Mouse (Mus musculus) limb, embryonic 14.5 days (tissue): ENCODE measurements around the gene Anks1. TPM values are rescaled to one million over a fixed set of nuclear protein-coding genes. Genes with fewer than 3 reads are reported as not detected.
A peak's percentile ranks its signal among the peaks of the same experiment; 100 is the strongest.

Source experiments
- ATAC-seq: fragments of 200-750 bp; cut with Nextera tagmentation; 2 replicates; pipeline ENCODE4 v1.8.0; 2017; ENCODE audit warnings: low read depth, moderate number of reproducible peaks, moderate TSS enrichment; ENCODE audit not compliant: low FRiP score
- DNase-seq: peaks from one replicate; pipeline ENCODE4 v3.0.0-alpha.2; 2015; ENCODE audit warnings: low spot score
- H3K27ac ChIP-seq: fragments of 300-500 bp; sonication (generic); replicated peaks from 2 replicates; pipeline ENCODE4 v1.5.1; 2014; ENCODE audit warnings: low read depth, mild to moderate bottlenecking, low read length, moderate library complexity, mixed read lengths
- H3K27me3 ChIP-seq: fragments of 300-500 bp; sonication (generic); 2 replicates; pipeline ENCODE4 v1.6.1; 2014; ENCODE audit warnings: low read length, mixed read lengths; ENCODE audit not compliant: control insufficient read depth, insufficient read depth
- H3K36me3 ChIP-seq: fragments of 300-500 bp; sonication (generic); 2 replicates; pipeline ENCODE4 v1.6.1; 2014; ENCODE audit warnings: mild to moderate bottlenecking, low read length, moderate library complexity, mixed read lengths; ENCODE audit not compliant: control insufficient read depth, insufficient read depth
- H3K4me1 ChIP-seq: fragments of 300-500 bp; sonication (generic); 2 replicates; pipeline ENCODE4 v1.6.1; 2014; ENCODE audit warnings: antibody characterized with exemption, low read length, mixed read lengths; ENCODE audit not compliant: control insufficient read depth, insufficient read depth
- H3K4me2 ChIP-seq: fragments of 300-500 bp; sonication (generic); replicated peaks from 2 replicates; pipeline ENCODE4 v1.6.1; 2014; ENCODE audit warnings: low read depth, mild to moderate bottlenecking, low read length, moderate library complexity; ENCODE audit not compliant: severe bottlenecking
- H3K4me3 ChIP-seq: fragments of 300-500 bp; sonication (generic); replicated peaks from 2 replicates; pipeline ENCODE4 v1.5.1; 2014; ENCODE audit warnings: low read length
- H3K9ac ChIP-seq: fragments of 300-500 bp; sonication (generic); 2 replicates; pipeline ENCODE4 v1.6.1; 2014; ENCODE audit warnings: mild to moderate bottlenecking, low read depth, low read length, moderate library complexity; ENCODE audit not compliant: severe bottlenecking
- H3K9me3 ChIP-seq: fragments of 300-500 bp; sonication (generic); 2 replicates; pipeline ENCODE4 v1.6.1; 2016; ENCODE audit warnings: low read length; ENCODE audit not compliant: control insufficient read depth
- POLR2A ChIP-seq: fragments of 200-500 bp; IDR thresholded peaks from 2 replicates; pipeline ENCODE4 v1.8.0; 2012; ENCODE audit warnings: inconsistent platforms, mild to moderate bottlenecking, moderate library complexity, borderline replicate concordance; ENCODE audit not compliant: insufficient read depth, insufficient read length; ENCODE audit errors: extremely low read depth
- WGBS: fragments of 180-500 bp; shearing (Covaris S2); extraction: QIAGEN DNeasy Blood & Tissue Kit; methylation state at CpG from one replicate; pipeline ENCODE4 v1.1.7; 2014; 5-methylcytosine and 5-hydroxymethylcytosine counted together
- polyA plus RNA-seq, 2 experiments: library from polyadenylated mRNA; depleted of rRNA in 1 of 2; stranded (reverse) in 1 of 2; unstranded in 1 of 2; fragments of >200 nt; fragmentation: Nextera tagmentation in 1 of 2; extraction: Ambion mirVana in 1 of 2; gene quantifications; 2 replicates each; pipeline versions ENCODE4 v1.2.1 to v1.2.3; 2012 to 2014

Gene Anks1
- polyA plus RNA-seq, 2 experiments = 14.6 to 40.6 TPM

- Histone ChIP-seq H3K4me2 (no peak overlapping the region), H3K27ac (no peak overlapping the region), H3K4me3 (no peak overlapping the region), H3K9me3 (no peaks in the 10 kb centered on the region), H3K9ac (no peak overlapping the region), H3K36me3 (0 out of 2 replicates have a peak, but pooled peaks cover 2% of the 10 kb centered on the region), H3K4me1 (peaks cover 5% of the 10 kb centered on the region; the same call in 1 of the 2 replicates), H3K27me3 (no peaks in the 10 kb centered on the region)
- ATAC-seq (no peak), DNase-seq (no peak)
- 76% methylated on average over 4 of the region's 4 CpGs for WGBS
- no peak for TF ChIP-seq POLR2A
Measured at GRCm38 (mm10) chr17:27931826-27932225, 22.7 kb downstream of the Anks1 start.

GRCm38 (mm10) chr17:27934136-27934910 is 25.2 kb downstream of the Anks1 start:
- Histone ChIP-seq H3K9ac (no peak overlapping the region), H3K9me3 (no peaks in the 10 kb centered on the region), H3K4me2 (no peak overlapping the region), H3K4me3 (no peak overlapping the region), H3K27ac (0 out of 2 replicates have a peak overlapping the region, but pooled peaks have one; percentile 3), H3K27me3 (no peaks in the 10 kb centered on the region), H3K4me1 (peaks cover 28% of the 10 kb centered on the region), H3K36me3 (no peaks in the 10 kb centered on the region)
- WGBS = 81% methylated on average over 10 of the region's 10 CpGs
- DNase-seq = no peak
- TF ChIP-seq POLR2A = no peak
- no peak for ATAC-seq

- WGBS = 89% methylated on average over 3 of the region's 3 CpGs
- Histone ChIP-seq H3K9ac (no peak overlapping the region), H3K9me3 (no peaks in the 10 kb centered on the region), H3K4me3 (no peak overlapping the region), H3K36me3 (no peaks in the 10 kb centered on the region), H3K27me3 (no peaks in the 10 kb centered on the region), H3K27ac (no peak overlapping the region), H3K4me1 (peaks cover 34% of the 10 kb centered on the region), H3K4me2 (no peak overlapping the region)
- DNase-seq (no peak), ATAC-seq (no peak)
- no peak for TF ChIP-seq POLR2A
Measured at GRCm38 (mm10) chr17:27935091-27935490, 26.0 kb downstream of the Anks1 start.

GRCm38 (mm10) chr17:27937054-27937615 is 28.0 kb downstream of the Anks1 start:
- Histone ChIP-seq H3K36me3 (no peaks in the 10 kb centered on the region), H3K4me1 (peaks cover 50% of the 10 kb centered on the region), H3K4me2 (no peak overlapping the region), H3K27ac (peak overlapping the region; percentile 38; the same call in 1 of the 2 replicates), H3K9me3 (no peaks in the 10 kb centered on the region), H3K27me3 (no peaks in the 10 kb centered on the region), H3K4me3 (no peak overlapping the region), H3K9ac (peak overlapping the region; percentile 3; the same call in 1 of the 2 replicates)
- DNase-seq (no peak), ATAC-seq (no peak)
- no peak for TF ChIP-seq POLR2A
- WGBS = 67% methylated on average over 4 of the region's 4 CpGs

GRCm38 (mm10) chr17:27938121-27938754 is 29.1 kb downstream of the Anks1 start:
- no peak for DNase-seq
- H3K4me2 ChIP-seq = no peak overlapping the region
- no peak for TF ChIP-seq POLR2A
- H3K27me3 ChIP-seq = no peaks in the 10 kb centered on the region
- H3K36me3 ChIP-seq = no peaks in the 10 kb centered on the region
- no peak for ATAC-seq
- H3K4me1 ChIP-seq = peaks cover 50% of the 10 kb centered on the region
- WGBS = 42% methylated on average over 12 of the region's 12 CpGs
- H3K4me3 ChIP-seq = no peak overlapping the region
- H3K27ac ChIP-seq = peak overlapping the region; percentile 46
- H3K9ac ChIP-seq = peak overlapping the region; percentile 12; the same call in 1 of the 2 replicates
- H3K9me3 ChIP-seq = no peaks in the 10 kb centered on the region
